Mouse (Mus musculus) MN1 (cell line): ENCODE measurements around the gene Ano1.

Experiments
- DNase-seq: peaks from one replicate; pipeline ENCODE4 v3.0.0-alpha.2; 2016; ENCODE audit warnings: low spot score

Gene Ano1

GRCm38 (mm10) chr7:144582284-144582980 lies 169.3 kb downstream of the Ano1 start, which contains the start of gene Fadd:
Fadd (minus strand) TSS chr7:144582463.
- DNase-seq: peak; percentile 97

DNA sequence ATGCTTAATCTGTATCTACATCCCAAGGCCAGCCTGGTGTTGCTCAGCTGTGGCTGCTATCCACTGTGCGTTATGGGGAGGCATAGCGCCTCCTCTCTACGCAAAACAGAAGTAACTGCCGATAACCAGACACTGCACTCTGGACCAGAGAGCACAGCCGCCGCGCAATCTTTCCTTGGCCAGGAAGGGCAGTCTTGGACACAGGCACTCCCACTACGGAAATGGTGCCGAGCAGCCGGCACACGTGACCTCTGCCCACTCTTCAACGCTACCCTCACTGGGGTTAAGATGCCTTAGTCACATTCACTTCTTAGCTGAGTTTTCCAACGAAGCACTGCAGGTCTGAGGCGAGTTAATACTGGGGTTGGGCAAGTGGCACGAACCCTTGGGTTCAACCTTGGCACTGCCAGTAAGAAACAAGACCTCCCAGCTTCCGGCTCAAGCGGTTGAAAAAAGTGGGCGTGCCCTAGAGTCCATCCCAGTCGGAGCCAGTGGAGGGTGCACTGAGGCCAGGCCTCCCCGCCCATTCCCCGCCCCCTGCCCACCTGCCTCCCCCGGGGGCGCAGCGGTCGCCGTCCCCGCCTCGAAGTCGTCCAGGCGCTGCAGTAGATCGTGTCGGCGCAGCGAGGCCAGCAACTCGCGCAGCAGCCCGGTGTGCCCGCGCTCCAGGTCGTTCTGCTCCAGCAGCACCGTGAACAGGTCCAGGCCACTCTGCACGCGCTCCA lies 170.1 kb downstream of the Ano1 start:
- peak; percentile 89 for DNase-seq

- DNase-seq: no peak
Observed at GRCm38 (mm10) chr7:144577876-144578275, 173.9 kb downstream of the Ano1 start.

DNA sequence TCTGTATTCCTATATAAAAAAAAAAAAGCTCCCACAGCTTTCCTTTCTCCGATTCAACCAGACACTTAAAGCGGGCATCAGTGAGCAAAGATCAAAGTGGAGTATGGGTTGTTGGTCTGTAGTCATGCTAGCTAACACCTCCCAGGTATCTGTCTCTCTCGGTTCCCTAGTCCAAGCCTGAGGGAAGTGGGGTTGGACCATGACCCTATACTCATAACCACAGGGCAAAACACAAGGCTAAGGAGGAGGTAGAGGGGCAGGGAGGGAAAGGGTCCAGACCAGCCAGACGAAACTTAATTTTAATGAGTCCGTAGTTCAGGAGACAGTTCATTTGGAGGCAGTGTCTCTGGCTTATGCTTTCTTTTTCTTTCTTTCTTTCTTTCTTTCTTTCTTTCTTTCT lies 179.5 kb downstream of the Ano1 start:
- no peak for DNase-seq

DNA sequence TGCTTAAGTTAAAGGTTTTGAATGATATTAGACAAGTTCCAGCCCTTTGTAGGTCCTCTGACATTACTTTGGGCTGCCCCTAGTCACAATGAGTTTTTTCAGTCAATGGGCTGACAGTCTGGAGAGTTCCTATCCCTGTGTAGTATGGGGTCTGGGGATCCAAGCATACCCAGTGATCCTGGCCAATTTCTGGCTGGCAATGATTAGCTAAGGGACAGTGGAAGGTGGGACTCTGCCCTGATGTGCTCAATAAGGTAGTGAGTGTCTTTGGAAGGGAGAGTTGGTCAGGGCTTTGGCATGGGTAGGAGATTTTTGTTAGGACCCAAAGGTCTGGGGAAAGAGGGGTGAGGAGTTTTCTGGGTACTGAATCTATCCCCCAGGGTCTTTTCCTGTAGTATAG lies 180.2 kb downstream of the Ano1 start:
- no peak for DNase-seq

DNA sequence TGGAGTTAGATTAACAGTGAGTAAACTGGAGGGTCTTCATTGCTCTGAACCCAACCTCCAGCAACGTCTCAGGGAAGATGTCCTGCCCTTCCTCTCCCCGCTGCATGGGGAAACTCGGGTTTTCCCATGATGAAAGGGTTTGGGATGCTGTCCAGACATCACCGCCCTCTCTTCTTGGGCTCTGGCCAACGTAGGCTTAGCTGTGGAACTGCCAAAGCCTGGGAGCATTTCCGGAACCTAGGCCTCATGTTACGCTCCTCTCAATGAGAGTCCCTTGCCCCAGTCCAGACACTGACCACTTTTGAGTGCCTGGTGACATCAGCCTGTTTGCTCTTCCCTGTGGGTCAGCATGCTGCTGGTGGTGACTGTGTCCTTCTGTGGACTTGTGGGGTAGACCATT lies 182.3 kb downstream of the Ano1 start:
- peak; percentile 71 for DNase-seq

GRCm38 (mm10) chr7:144568091-144568490 lies 183.7 kb downstream of the Ano1 start:
- no peak for DNase-seq

DNA sequence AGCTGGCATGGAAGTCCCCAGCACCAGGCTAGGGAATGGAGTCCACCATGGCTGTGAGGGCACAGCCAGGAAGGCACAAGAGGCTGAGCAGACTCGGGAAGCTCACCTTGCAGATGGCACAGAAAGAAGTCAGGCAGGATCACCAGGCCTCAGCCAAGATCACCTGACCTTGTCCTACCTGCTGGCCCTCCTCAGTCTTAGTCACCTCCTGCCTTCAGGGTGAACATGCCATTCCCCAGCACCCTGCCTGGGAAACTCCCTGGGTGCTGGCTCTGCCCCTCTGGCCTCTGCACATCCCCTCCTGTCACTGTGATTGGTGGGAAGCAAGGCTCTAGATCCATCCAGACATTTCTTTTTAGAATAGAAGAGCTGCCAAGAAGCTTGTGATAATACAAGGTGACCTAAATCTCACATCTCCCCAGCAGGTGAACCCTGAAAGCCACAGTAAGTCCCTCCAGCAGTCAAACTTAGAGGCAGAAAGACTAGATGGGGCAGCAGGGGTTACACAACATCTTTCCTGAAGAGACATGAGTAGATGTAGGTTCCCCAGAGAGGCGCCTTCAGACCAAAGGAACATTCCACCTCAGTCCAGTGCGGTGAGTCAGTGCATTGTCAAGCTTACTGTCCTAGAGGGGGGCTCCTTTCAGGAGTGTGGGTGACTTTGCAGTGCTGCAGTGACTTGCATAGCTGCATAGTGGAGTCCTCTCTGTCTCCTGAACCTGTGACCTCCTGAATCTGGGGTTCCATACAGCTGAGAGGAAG lies 184.7 kb downstream of the Ano1 start:
- DNase-seq: no peak

GRCm38 (mm10) chr7:144563456-144564155 lies 188.2 kb downstream of the Ano1 start:
- peak; percentile 29 for DNase-seq

DNA sequence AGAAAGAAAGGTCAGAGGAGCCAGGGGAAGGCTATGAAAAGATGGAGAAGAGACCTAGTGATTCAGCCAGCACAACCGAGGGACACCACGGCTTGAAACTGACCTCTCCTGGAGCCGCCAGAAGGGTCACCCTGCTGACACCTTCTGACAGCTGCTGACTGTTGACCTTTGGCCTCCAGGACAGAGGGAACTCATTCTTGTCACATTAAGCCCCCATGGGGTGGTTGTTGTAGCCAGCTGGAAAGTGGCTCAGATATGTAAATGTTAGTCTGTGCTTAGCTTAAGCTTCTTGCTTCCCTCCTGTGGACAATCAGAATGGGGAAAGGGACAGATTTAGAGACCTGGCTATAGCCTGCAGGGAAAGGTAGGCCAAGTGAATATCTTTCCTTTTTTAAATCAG lies 189.8 kb downstream of the Ano1 start:
- DNase-seq: no peak

DNA sequence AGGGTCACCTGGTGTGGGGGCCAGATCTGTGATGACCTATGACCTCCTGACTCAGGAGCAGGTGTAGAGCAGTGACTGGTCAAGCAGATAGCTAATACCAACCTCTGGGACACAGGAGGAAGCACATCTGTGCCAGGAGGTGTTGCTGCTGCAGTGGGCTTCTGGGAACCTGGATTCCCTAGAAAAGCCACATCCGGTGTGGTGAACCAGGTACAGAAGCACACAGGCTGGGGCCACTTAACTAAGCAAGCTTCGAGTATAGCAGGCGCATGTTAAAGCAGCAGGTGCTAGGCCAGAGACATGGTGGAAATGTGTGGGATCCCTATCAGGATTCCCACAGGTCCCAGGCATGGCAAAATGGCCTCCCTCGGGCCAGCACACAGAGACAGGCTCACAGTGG lies 191.2 kb downstream of the Ano1 start:
- DNase-seq: no peak

- no peak for DNase-seq
Observed at GRCm38 (mm10) chr7:144558552-144558951, 193.2 kb downstream of the Ano1 start.

DNA sequence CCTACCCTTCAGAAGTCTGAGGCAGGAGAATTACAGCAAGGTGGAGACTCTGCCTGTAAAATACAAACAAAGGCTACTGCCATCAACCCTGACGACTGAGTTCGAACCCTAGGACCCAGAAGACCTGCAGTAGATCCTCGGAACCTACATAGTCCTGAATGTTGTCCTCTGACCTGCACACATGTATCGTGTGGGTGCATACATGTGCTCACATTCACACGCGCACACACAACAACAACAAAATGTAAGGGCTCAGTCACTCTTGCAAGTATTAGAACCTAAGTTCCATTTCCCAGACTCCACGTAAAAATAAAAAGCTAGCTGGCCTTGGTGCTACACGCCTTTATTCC lies 197.7 kb downstream of the Ano1 start:
- no peak for DNase-seq

- DNase-seq: peak; percentile 96
Observed at GRCm38 (mm10) chr7:144553237-144554122, 198.3 kb downstream of the Ano1 start, which contains the start of gene Ppfia1. Ppfia1 (minus strand) TSS chr7:144553729.

GRCm38 (mm10) chr7:144552274-144552673 lies 199.5 kb downstream of the Ano1 start:
- DNase-seq: no peak

GRCm38 (mm10) chr7:144550811-144551210 lies 201.0 kb downstream of the Ano1 start:
- no peak for DNase-seq

- DNase-seq: no peak
Observed at GRCm38 (mm10) chr7:144549904-144550566, 201.7 kb downstream of the Ano1 start.

- no peak for DNase-seq
Observed at GRCm38 (mm10) chr7:144545231-144545630, 206.5 kb downstream of the Ano1 start.

DNA sequence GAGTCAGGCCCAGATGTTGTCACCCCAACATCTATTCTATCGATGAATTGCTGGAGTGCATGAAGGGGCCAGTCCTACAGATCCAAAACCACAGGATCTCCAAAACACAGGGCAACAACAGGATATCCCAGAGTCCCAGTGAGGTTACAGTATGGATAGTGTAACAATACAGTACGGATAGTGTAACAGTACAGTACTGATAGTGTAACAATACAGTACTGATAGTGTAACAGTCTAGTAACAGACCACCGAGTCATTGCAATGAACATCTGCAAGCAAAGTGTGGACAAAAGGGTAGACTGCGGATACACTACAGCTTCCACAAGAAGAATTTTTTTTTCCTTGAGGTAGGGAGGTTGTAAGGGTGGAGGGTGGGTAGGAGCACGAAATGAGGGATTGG lies 210.4 kb downstream of the Ano1 start:
- DNase-seq: no peak

DNA sequence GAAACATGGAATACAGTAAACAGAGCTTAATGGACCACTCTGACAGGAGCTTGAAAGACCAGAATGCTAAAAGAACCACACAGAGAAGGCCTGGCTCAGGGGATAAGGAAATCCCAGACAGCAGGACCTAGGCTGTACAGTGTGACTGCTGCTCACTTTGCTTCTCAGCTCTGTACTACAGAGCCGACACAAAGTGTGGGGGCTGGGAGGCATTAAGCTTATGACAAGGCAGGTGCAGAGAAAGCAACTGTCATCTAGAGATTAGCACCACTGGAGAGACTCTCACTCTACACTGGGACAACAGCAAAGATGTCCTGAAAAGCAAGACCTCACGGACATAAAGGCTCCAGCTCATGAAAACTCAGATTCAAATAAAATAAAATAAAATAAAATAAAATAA lies 212.6 kb downstream of the Ano1 start:
- no peak for DNase-seq
